Mouse (Mus musculus) lung, embryonic 15.5 days (tissue): Measurements from ENCODE around the gene Gpr15. TPM values are rescaled to one million over a fixed set of nuclear protein-coding genes. Genes with fewer than 3 reads are reported as not detected.

Source experiments
- ATAC-seq: fragments of 200-750 bp; cut with Nextera tagmentation; 2 replicates; pipeline ENCODE4 v1.8.0; 2017; ENCODE audit warnings: moderate number of reproducible peaks, borderline replicate concordance; ENCODE audit not compliant: low FRiP score, low TSS enrichment; ENCODE audit errors: extremely low read depth
- H3K27ac ChIP-seq: fragments of 300-500 bp; sonication (generic); 2 replicates; pipeline ENCODE4 v1.5.1; 2015; ENCODE audit warnings: moderate library complexity, mild to moderate bottlenecking, inconsistent platforms
- H3K27me3 ChIP-seq: fragments of 300-500 bp; sonication (generic); 2 replicates; pipeline ENCODE4 v1.6.1; 2015; ENCODE audit warnings: inconsistent platforms
- H3K36me3 ChIP-seq: fragments of 300-500 bp; sonication (generic); 2 replicates; pipeline ENCODE4 v1.6.1; 2015; ENCODE audit warnings: inconsistent platforms
- H3K4me1 ChIP-seq: fragments of 300-500 bp; sonication (generic); 2 replicates; pipeline ENCODE4 v1.6.1; 2015; ENCODE audit warnings: inconsistent platforms
- H3K4me2 ChIP-seq: fragments of 300-500 bp; sonication (generic); 2 replicates; pipeline ENCODE4 v1.6.1; 2015; ENCODE audit warnings: inconsistent platforms, mild to moderate bottlenecking, moderate library complexity
- H3K4me3 ChIP-seq: fragments of 300-500 bp; sonication (generic); 2 replicates; pipeline ENCODE4 v1.5.1; 2015; ENCODE audit warnings: mild to moderate bottlenecking, inconsistent platforms
- H3K9ac ChIP-seq: fragments of 300-500 bp; sonication (generic); 2 replicates; pipeline ENCODE4 v1.6.1; 2015; ENCODE audit warnings: inconsistent platforms
- H3K9me3 ChIP-seq: fragments of 300-500 bp; sonication (generic); 2 replicates; pipeline ENCODE4 v1.6.1; 2016; ENCODE audit warnings: inconsistent platforms
- WGBS: fragments of 180-500 bp; shearing (Covaris S2); methylation state at CpG from one replicate; pipeline ENCODE4 v1.1.7; 2015; 5-methylcytosine and 5-hydroxymethylcytosine counted together
- polyA plus RNA-seq: library from polyadenylated mRNA; unstranded; fragments of >200 nt; fragmentation: Nextera tagmentation; extraction: Ambion mirVana; gene quantifications from 2 replicates; pipeline ENCODE4 v1.2.1, GENCODE M21; 2015

Gene Gpr15
- polyA plus RNA-seq, 1 experiment from 2014 or later: 0.24 TPM

- no peaks in the 10 kb centered on the region for H3K9me3 ChIP-seq
- no peak overlapping the region for H3K9ac ChIP-seq
- no peak overlapping the region for H3K4me2 ChIP-seq
- H3K4me3 ChIP-seq: no peak overlapping the region
- H3K27me3 ChIP-seq: no peaks in the 10 kb centered on the region
- no peak for ATAC-seq
- H3K27ac ChIP-seq: no peak overlapping the region
- peaks cover 41% of the 10 kb centered on the region for H3K36me3 ChIP-seq
- H3K4me1 ChIP-seq: no peaks in the 10 kb centered on the region
- 72% methylated on average over 7 of the region's 7 CpGs for WGBS
These were observed 40.2 kb downstream of the Gpr15 start for GRCm38 (mm10) chr16:58678660-58679059.

- Histone ChIP-seq H3K27me3 (no peaks in the 10 kb centered on the region), H3K36me3 (peaks cover 44% of the 10 kb centered on the region), H3K9ac (no peak overlapping the region), H3K4me1 (no peaks in the 10 kb centered on the region), H3K4me3 (no peak overlapping the region), H3K9me3 (no peaks in the 10 kb centered on the region), H3K4me2 (no peak overlapping the region), H3K27ac (no peak overlapping the region)
- 81% methylated on average over 5 of the region's 5 CpGs for WGBS
- ATAC-seq: no peak
These were observed 41.4 kb downstream of the Gpr15 start for GRCm38 (mm10) chr16:58677491-58677890.

GRCm38 (mm10) chr16:58676633-58677032 is 42.2 kb downstream of the Gpr15 start:
- 86% methylated on average over 3 of the region's 3 CpGs for WGBS
- H3K4me3 ChIP-seq: no peak overlapping the region
- no peak overlapping the region for H3K9ac ChIP-seq
- peaks cover 1% of the 10 kb centered on the region; the same call in 1 of the 2 replicates for H3K4me1 ChIP-seq
- no peak for ATAC-seq
- H3K36me3 ChIP-seq: peaks cover 44% of the 10 kb centered on the region
- no peak overlapping the region for H3K4me2 ChIP-seq
- H3K9me3 ChIP-seq: no peaks in the 10 kb centered on the region
- no peak overlapping the region for H3K27ac ChIP-seq
- H3K27me3 ChIP-seq: no peaks in the 10 kb centered on the region

- Histone ChIP-seq H3K4me1 (peaks cover 4% of the 10 kb centered on the region; the same call in 1 of the 2 replicates), H3K36me3 (peaks cover 44% of the 10 kb centered on the region)
- WGBS: 79% methylated on average over 7 of the region's 7 CpGs
These were observed 42.7 kb downstream of the Gpr15 start for GRCm38 (mm10) chr16:58676156-58676555.

GRCm38 (mm10) chr16:58675256-58675655 is 43.6 kb downstream of the Gpr15 start:
- no peaks in the 10 kb centered on the region for H3K9me3 ChIP-seq
- no peak for ATAC-seq
- H3K36me3 ChIP-seq: peaks cover 38% of the 10 kb centered on the region
- no peak overlapping the region for H3K27ac ChIP-seq
- no peak overlapping the region for H3K4me2 ChIP-seq
- H3K27me3 ChIP-seq: no peaks in the 10 kb centered on the region
- no peak overlapping the region for H3K4me3 ChIP-seq
- no peak overlapping the region for H3K9ac ChIP-seq
- 95% methylated on average over 13 of the region's 13 CpGs for WGBS
- H3K4me1 ChIP-seq: peaks cover 4% of the 10 kb centered on the region; the same call in 1 of the 2 replicates

More at GRCm38 (mm10) chr16:58676156-58676555, 42.7 kb downstream of the Gpr15 start:
- Histone ChIP-seq H3K4me2 (no peak overlapping the region), H3K4me3 (no peak overlapping the region), H3K27me3 (no peaks in the 10 kb centered on the region), H3K9ac (no peak overlapping the region), H3K27ac (no peak overlapping the region), H3K9me3 (no peaks in the 10 kb centered on the region)
- no peak for ATAC-seq

GRCm38 (mm10) chr16:58673811-58674410 is 45.0 kb downstream of the Gpr15 start:
- H3K9ac ChIP-seq: no peak overlapping the region
- ATAC-seq: no peak
- WGBS: 87% methylated on average over 15 of the region's 15 CpGs
- no peak overlapping the region for H3K4me3 ChIP-seq
- no peaks in the 10 kb centered on the region for H3K9me3 ChIP-seq
- H3K36me3 ChIP-seq: peaks cover 38% of the 10 kb centered on the region
- H3K4me1 ChIP-seq: peaks cover 8% of the 10 kb centered on the region
- H3K27ac ChIP-seq: no peak overlapping the region
- H3K4me2 ChIP-seq: no peak overlapping the region
- H3K27me3 ChIP-seq: no peaks in the 10 kb centered on the region

- no peak overlapping the region for H3K27ac ChIP-seq
- H3K4me3 ChIP-seq: no peak overlapping the region
- H3K27me3 ChIP-seq: no peaks in the 10 kb centered on the region
- no peaks in the 10 kb centered on the region for H3K9me3 ChIP-seq
- no peak overlapping the region for H3K4me2 ChIP-seq
- ATAC-seq: no peak
- H3K9ac ChIP-seq: no peak overlapping the region
- H3K36me3 ChIP-seq: peaks cover 33% of the 10 kb centered on the region
- peaks cover 8% of the 10 kb centered on the region for H3K4me1 ChIP-seq
- WGBS: 88% methylated on average over 13 of the region's 13 CpGs
These were observed 46.5 kb downstream of the Gpr15 start for GRCm38 (mm10) chr16:58672396-58672795.

- WGBS: 63% methylated on average over 8 of the region's 8 CpGs
- Histone ChIP-seq H3K9ac (no peak overlapping the region), H3K27ac (no peak overlapping the region), H3K9me3 (no peaks in the 10 kb centered on the region), H3K36me3 (peaks cover 25% of the 10 kb centered on the region), H3K27me3 (no peaks in the 10 kb centered on the region), H3K4me1 (peaks cover 8% of the 10 kb centered on the region), H3K4me2 (peak overlapping the region; percentile 86), H3K4me3 (peak overlapping the region; percentile 91)
- ATAC-seq: no peak
These were observed 47.5 kb downstream of the Gpr15 start for GRCm38 (mm10) chr16:58671212-58671985.

- Histone ChIP-seq H3K9me3 (no peaks in the 10 kb centered on the region), H3K27me3 (no peaks in the 10 kb centered on the region), H3K27ac (peak overlapping the region; percentile 92), H3K4me2 (peak overlapping the region; percentile 86), H3K9ac (peak overlapping the region; percentile 77), H3K4me3 (peak overlapping the region; percentile 91), H3K36me3 (peaks cover 20% of the 10 kb centered on the region), H3K4me1 (peaks cover 8% of the 10 kb centered on the region)
- ATAC-seq: peak; percentile 19; the same call in 1 of the 2 replicates
- 2% methylated on average over 25 of the region's 25 CpGs for WGBS
These were observed 48.2 kb downstream of the Gpr15 start for GRCm38 (mm10) chr16:58670643-58671042.

GRCm38 (mm10) chr16:58669917-58670630 is 48.8 kb downstream of the Gpr15 start, which contains the start of gene Cpox:
Cpox (plus strand) TSS chr16:58670292.
- no peaks in the 10 kb centered on the region for H3K27me3 ChIP-seq
- H3K27ac ChIP-seq: peak within 1 kb of the TSS; percentile 92
- WGBS: under 1% methylated on average over 44 of the region's 51 CpGs

GRCm38 (mm10) chr16:58669264-58669663 is 49.6 kb downstream of the Gpr15 start:
- 0 out of 2 replicates have a peak overlapping the region, but pooled peaks have one; percentile 92 for H3K27ac ChIP-seq
- H3K27me3 ChIP-seq: no peaks in the 10 kb centered on the region
- 26% methylated on average over 5 of the region's 5 CpGs for WGBS
- H3K36me3 ChIP-seq: peaks cover 9% of the 10 kb centered on the region
- ATAC-seq: 0 out of 2 replicates have a peak, but pooled peaks have one; percentile 4
- peak overlapping the region; percentile 91 for H3K4me3 ChIP-seq
- peaks cover 8% of the 10 kb centered on the region for H3K4me1 ChIP-seq
- H3K9me3 ChIP-seq: no peaks in the 10 kb centered on the region
- no peak overlapping the region for H3K9ac ChIP-seq
- H3K4me2 ChIP-seq: peak overlapping the region; percentile 86

More at GRCm38 (mm10) chr16:58669917-58670630, 48.8 kb downstream of the Gpr15 start, which contains the start of gene Cpox:
- Histone ChIP-seq H3K4me2 (peak within 1 kb of the TSS; percentile 86), H3K9ac (peak within 1 kb of the TSS; percentile 77), H3K9me3 (no peaks in the 10 kb centered on the region), H3K4me1 (peaks cover 8% of the 10 kb centered on the region), H3K36me3 (peaks cover 17% of the 10 kb centered on the region), H3K4me3 (peak within 1 kb of the TSS; percentile 91)
- peak; percentile 98 for ATAC-seq
